Mouse (Mus musculus): Measurements from ENCODE around the gene Gng2.

The Gng2 gene

GRCm38 (mm10) chr14:19858808-19859776 lies 118.3 kb downstream of the Gng2 start:
- no peak for DNase-seq

DNA sequence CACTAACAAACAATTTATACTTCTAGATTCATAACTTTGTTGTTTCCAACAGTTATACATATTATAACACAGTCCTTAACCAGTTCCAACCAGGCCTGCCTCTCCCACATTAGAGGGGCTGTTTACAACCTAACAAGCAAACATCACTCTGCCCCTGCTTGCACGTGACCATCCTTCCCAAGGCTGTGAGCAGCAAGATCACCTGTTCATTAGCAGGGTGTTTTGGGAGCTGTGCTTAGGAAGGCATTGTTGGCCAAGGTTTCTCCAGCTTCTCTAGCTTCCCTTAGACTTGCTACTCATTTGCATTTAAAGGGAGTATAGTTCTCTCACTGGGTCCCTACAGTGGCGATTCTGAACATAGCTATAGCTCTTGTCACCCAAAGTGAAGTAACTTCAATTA lies 119.1 kb downstream of the Gng2 start:
- DNase-seq: no peak

GRCm38 (mm10) chr14:19853471-19853870 lies 124.0 kb downstream of the Gng2 start:
- DNase-seq: no peak

DNA sequence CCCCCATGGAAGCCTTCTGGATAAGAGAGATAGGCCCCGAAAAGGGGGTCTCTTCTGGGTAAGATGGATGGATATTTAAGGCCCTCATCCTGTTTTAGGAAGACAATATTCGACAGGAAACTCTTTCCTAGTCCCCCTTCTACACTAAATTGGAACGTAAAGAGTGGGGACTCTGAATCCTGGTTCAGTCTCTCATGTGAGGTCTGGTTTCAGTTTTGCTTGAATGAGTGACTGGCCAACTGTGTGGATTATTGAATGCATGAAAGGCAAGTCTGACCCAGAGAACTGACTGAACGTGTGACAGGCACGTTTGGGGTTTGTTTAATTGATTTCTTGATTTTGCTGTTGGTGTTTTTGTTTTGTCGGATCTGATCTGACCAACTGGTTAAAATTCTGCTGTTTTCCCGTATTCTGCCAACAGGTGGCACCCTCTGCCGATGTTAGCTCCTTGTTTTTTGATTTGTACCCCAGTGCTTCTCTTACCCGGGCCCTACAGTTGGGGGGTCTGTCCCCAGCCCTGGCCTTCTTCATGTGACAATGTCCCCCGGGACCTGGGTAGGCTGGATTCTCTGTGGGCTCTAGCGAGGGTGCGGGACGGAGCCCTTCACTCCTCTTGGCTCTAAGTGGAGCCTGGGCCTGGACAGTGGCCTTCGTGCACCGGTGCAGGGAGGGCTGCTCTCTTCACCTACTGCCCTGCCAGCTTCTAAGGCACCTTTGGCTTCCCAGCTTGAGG lies 137.7 kb downstream of the Gng2 start:
- DNase-seq: peak; percentile 70

DNA sequence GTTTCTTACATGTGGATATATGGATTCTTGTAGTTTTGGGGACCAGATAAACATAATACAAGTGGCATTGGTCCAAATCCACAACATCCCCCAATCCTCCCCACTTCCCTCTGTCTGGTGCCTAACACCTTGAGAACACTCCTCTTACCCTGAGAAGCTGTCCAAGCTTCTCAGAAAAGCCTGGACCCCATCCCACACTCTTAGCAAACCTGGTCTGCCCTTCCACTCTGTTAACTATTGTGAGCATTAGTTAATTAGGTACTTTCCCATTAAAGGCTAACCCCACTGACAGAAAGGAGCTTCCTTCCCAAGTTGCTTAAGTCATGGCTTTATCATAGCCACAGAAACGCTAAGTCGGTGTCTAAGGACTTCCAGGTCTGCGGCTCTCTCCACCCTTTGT lies 141.1 kb downstream of the Gng2 start:
- no peak for DNase-seq

DNA sequence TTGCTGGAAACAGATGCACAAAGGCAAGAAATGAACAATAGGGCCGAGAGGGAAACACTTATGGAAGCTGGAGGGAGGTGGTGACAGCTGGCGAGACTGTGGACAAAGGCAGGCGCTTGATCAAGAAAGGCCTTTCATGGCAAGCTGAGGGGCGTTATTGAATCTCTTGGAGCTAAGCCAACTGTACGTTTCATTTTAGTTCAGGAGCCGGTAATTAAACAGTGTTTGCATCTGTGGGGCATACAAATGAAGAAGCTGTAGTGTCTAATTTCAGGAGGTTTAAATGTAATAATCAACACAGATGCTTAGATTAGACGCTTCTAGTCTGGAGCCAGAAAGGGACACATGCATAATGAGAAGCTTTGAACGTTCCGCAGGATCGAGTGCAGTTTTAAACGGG lies 151.9 kb downstream of the Gng2 start:
- DNase-seq: no peak

- DNase-seq: peak; percentile 95
Observed at GRCm38 (mm10) chr14:19823321-19824142, 153.9 kb downstream of the Gng2 start, which contains the start of gene Rtraf. Gene Rtraf, minus strand, starts transcription at chr14:19823824.

Data from right cerebral cortex, postnatal 14 days (tissue).